Mouse (Mus musculus) ovary, adult 18-20 months (tissue): ENCODE data around the gene Pacrg.

Experiments used
- DNase-seq: peaks from one replicate; pipeline ENCODE4 v3.0.0; 2022; ENCODE audit warnings: low spot score, mixed read lengths

The Pacrg gene

GRCm38 (mm10) chr17:10624699-10625424 is 215.2 kb downstream of the Pacrg start:
- DNase-seq, result no peak

DNA sequence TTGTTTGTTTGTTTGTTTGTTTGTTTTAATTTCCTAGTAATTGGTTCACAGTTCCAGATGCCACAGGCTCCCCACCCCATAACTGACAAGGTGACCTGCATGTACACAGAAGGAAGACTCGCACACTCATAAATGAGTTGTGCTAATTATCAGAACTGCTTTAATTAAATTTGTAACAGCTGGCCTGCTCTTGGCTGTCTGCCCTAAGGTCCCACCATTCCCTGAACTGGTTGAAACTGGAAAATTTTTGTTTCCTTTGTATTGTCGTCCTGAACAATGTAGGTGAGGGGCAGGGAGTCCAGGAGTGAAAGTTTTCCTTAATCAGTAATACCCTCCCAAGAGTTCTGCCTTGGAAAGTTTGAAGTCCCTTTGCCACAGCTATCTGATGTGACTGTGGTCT is 219.5 kb downstream of the Pacrg start:
- no peak for DNase-seq

- DNase-seq, result no peak
Observed at GRCm38 (mm10) chr17:10619881-10620280, 220.2 kb downstream of the Pacrg start.

DNA sequence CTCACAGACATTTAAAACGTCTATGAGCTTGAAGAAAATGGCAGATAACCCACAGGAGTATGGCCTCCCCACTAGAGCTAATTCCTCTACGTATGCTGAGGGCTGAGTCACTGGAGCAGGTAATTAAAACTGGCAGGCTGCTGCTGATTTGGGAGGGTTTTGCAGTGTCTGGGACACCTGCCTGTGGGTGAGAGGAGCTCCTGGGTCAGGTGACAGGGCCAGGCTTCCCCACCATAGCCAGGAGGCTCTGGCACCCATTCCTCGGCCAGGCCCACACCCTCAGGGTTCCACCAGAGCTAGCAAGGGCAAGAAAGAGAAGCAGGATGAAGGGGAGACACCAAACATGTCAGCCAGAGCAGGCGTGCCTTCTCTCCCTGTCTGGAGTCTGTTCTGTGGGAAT is 222.5 kb downstream of the Pacrg start:
- no peak for DNase-seq

- no peak for DNase-seq
Observed at GRCm38 (mm10) chr17:10615611-10616010, 224.5 kb downstream of the Pacrg start.

GRCm38 (mm10) chr17:10614696-10615095 is 225.4 kb downstream of the Pacrg start:
- DNase-seq, result no peak

DNA sequence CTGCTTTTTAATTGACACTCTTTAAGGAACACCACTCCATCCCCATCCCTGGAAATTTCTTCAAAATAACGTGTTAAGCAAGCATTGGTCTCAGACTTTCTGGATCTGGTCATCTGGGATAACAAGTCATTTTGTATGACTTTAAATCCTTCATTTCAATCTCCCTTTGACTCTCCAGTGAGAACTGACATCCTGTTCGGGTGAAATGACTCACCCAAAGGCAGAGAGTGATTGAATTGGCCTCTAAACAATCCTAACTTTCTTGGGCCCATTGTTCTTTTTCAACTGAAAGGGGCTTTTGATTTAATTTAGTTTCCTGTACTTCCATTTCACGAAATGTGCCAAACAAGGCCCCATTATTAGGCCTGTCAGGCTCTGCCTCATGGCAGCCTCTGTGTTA is 228.5 kb downstream of the Pacrg start:
- no peak for DNase-seq

DNA sequence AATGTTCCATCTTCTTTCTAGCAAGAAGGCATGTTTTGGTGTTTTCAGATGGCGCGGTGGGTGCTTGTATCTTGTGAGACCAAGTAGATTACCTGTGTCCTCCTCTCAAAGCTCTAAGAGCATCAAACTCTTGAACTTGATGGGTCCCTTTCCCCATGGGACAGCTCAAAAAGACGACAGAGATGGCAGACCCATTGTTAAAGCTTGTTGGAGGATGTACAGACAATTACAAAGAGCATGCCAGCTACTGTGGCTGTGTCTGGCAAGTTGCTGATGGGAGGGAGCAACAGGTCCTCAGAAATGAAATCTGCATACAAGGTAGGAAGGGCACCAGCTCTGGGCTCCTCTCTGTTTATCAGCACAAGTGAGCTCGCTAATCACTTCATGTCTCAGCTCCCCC is 232.0 kb downstream of the Pacrg start:
- DNase-seq, result no peak

- no peak for DNase-seq
Observed at GRCm38 (mm10) chr17:10606090-10606489, 234.0 kb downstream of the Pacrg start.

DNA sequence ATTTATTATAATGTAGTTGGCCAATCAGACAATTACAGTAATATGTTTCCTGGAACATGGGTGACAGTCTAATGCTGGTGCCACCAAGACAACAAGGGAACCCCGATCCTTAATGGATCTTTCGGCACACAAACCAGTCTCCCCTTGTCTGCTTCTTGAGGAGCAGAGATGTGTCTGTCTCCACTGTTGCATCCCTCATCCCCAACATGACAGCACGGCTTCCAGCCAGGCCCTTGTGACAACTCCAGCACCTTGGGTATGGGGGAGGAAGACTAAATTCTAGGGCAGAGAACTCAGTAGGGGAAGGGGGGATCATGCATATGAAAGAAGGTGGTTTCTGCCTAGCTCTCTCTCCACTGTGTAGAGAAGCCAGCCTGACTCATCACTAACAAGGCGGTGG is 242.4 kb downstream of the Pacrg start:
- no peak for DNase-seq

DNA sequence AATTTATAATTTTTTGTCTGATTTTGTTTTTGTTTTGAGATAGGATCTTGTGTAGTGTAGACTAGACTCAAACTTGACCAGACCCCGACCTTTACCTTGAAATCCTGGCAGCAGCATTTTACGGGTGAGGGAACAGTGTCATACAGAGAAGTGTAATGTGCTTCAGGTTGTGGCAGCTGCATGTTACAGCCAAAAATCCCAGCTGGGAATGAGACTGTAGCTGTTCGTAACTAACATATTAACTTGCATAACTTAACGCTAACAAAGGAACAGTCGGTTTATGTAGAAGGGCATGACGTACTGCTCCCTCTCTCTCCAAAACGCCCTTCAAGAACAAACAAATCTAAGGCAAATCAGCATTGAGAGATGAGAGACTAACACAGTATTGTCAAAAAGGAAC is 250.5 kb downstream of the Pacrg start:
- no peak for DNase-seq

DNA sequence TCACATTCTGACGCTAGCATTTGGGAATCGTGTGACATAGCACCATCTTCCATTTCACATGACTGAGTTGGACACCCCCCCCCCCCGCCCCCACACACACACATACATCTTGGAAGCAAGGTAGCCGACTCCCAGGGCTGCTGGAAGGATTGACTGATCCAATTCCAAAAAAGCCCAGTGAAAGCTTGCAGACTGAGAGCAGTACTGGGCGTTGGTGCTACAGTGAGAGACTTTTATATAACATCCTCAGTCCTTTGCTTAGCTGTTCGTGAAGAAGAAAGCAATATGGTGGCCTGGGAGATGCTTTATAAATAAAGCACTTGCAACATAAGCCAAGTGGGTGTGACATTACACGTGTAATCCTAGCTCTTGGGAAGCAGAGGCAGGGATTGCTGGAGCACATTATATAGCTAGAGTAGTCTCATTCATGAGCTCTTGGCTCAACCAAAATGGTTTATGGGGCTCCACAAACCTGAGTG is 251.2 kb downstream of the Pacrg start:
- DNase-seq, result no peak

- no peak for DNase-seq
Observed at GRCm38 (mm10) chr17:10583301-10583700, 256.8 kb downstream of the Pacrg start.

DNA sequence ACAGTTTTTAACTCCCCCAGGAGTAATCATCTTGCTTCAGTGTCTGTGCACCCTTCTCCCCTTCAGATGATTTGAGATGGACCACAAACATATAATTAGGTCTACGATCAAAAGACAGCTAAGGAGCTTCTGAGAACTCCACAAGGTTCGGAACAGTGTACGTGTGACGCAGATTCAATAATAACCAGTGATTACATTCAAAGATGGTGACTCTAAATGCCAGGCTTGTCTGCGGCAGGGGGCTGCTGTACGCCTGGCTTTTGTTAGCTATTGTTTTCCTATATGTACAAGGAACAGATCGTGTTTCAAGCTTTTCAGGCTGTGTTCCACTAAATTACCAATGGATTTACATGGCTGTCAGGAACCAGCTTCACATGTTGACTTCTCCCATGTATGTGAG is 264.8 kb downstream of the Pacrg start:
- DNase-seq, result no peak

GRCm38 (mm10) chr17:10572436-10572835 is 267.7 kb downstream of the Pacrg start:
- no peak for DNase-seq

DNA sequence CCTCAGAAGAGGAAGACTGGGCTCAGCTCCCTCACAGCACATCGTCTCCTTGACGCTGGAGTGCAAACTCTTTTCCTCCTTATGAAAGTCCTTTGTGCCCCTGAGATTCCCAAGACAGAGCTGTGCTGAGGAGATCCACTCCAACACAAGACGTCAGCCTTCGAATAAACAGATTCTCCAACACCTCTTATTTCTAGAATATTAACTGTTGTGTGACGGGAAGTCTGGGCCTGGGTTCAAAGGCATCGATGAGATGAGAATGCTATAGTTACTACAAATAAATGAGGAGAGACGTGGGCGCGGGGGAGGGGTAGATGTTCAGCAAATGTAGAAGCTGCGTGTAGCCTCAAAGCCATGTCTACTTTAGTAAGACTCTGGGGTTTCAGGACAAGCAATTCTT is 270.8 kb downstream of the Pacrg start:
- DNase-seq, result no peak

GRCm38 (mm10) chr17:10567411-10567810 is 272.7 kb downstream of the Pacrg start:
- DNase-seq, result no peak

GRCm38 (mm10) chr17:10564191-10564590 is 275.9 kb downstream of the Pacrg start:
- no peak for DNase-seq

DNA sequence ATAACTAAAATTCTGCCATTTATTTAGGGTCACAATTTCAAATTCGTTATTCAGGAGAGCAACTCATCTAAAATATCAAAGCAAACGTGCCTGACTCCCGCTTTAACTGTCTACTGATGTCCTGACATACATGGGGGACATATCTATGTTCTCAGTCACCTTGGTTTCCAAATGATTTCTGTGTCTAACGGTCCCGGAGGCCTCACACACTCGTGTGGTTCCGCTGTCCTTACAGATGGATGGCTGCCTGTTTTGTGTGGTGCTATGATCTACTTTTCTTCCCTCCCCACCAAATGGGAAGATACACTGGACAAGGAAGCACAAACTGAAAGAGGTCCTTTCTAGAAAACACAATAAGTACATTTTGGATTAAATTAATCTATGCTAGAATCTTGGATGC is 277.2 kb downstream of the Pacrg start:
- DNase-seq, result no peak

DNA sequence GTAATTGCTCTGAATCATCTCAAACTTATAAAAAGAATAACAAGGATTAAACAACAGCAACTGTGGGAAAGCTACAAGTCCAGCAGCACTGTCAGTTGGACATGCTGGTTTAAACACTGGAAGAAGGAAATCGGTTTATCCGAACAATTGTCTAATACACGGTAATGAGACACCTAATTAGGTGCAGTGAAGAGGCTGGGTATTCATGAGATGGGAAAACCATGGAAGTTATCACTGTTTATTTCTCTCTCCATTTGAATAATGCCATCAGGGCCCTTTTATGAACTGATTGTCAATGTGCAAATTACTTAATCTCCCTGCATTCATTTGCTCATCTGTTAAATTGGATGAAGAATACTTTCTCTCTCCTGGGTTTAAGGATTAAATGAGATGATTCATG is 280.1 kb downstream of the Pacrg start:
- DNase-seq, result no peak

DNA sequence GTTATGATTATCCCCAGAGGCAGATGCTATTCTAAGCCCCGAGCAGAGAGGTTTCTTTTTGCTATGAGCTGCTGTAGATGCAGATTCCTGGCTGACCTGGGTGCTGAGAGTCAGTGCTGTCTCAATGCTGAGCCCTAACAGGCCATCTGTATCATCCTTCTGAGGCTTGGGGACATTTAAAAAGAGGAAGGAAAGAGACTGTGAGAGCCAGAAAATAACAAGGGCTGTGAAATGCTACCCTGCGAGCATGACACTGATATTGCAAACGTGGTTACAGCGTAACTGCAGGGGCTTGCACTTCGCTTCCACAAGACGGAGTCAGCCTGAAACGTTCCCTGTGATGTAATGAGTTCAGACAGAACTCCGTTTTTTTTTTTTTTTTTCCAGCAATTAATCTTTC is 281.4 kb downstream of the Pacrg start:
- no peak for DNase-seq

DNA sequence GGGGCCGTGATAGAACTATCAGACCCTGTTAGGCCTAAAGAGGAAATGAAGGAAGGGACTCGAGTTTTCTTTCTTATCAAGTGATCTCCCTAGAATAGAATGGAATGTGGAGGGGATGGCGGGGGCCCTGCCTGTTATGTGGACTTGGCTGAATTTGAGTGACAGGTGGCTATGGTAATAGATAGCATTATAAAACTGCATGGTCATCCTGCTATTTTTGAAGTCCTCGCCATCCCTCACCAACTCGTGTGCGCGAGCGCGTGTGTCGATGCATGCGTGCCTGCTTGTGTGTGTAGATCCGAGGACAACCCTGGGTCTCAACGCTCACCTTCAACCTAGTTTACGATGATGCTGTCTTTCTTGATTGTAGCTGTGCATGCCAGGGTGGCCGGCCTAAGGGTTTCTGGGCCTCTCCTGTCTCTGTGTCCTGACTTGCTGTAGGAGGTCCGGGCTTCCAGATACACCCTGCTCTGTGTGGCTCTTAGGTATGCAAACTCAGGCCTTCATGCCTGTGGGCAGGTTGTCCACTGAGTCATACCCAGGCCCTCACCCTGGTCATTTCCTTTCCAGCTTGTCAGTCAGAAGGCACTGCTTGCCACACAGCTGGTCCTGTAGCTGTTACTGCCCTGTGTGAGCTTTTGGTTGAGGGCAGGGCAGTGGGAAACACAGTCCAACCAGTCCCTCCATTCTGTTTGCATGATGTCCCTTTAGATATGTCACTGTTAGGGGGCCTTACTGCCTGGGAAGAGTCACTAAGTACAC is 287.6 kb downstream of the Pacrg start:
- no peak for DNase-seq

DNA sequence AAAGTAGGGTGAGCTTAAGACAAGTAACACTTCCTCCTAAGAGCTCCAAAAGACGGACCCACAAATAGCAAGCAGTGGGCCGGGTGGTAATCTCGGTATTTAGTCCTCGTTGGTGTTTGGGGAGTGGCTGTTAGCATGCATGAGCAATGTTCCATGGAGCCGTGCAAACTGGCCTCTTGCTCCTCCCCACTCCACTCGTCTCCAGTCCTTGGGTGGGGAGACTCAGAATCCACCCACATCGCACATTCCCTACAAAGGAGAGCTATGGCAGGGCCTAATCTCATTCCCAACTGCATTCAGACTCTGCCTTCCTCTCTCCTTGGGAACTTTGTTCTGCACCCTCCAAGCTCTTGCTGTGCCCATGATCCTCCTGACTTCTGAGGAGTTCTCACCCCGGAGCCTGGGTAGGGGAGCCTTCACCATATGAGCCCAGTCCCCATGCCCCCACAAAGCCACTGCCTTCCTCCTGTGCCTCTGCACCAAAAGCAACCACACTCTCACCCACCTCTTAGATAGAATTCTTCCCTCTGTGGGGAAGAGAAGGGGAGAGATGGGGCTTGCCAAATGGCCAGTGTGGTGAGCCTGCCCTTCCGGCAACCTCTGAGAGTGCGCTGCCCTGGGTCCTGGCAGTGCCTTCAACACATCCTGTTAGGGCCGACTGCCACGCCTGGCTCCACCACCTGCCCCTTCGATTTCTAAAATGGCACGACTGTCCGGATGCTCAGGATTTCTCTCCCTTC is 289.2 kb downstream of the Pacrg start:
- DNase-seq, result no peak
